Mouse (Mus musculus) testis, adult 2 months (tissue): ENCODE data around the gene Tmem208.

Source experiments
- CTCF ChIP-seq: fragments of 200-500 bp; IDR thresholded peaks from 2 replicates; pipeline ENCODE4 v1.5.1; 2012; ENCODE audit warnings: low read depth, mild to moderate bottlenecking, inconsistent platforms, low read length, moderate library complexity; ENCODE audit not compliant: control insufficient read depth, insufficient read depth, insufficient replicate concordance
- POLR2A ChIP-seq: fragments of 200-500 bp; IDR thresholded peaks from 2 replicates; pipeline ENCODE4 v1.6.1; 2012; ENCODE audit warnings: low read depth, mild to moderate bottlenecking, inconsistent platforms, low read length, moderate library complexity; ENCODE audit not compliant: control insufficient read depth

DNA sequence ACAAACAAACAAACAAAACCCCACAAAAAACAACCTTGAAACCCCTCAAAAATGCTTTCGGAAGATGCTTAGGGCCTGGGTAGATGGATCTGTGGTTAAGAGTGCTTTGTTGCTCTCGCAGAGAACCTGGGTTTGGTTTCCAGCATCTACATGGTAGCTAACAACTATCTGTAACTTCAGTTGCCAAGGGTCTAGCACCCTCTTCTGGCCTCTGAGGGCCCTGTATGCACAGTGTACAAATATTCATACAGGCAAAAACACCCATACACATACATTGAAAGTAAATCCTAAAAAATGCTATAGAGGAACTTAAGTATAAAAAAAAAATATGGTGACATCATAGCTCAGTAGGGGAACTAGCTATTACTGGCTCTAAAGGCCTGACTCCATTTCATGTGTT is 57.9 kb downstream of the Tmem208 start:
- TF ChIP-seq CTCF (no peak), POLR2A (no peak)
